Mouse (Mus musculus) inflammation-experienced regulatory T-cells (primary cell): ENCODE results near the gene Clec3b. TPM values are rescaled to one million over a fixed set of nuclear protein-coding genes. Genes with fewer than 3 reads are reported as not detected.

Experiments used
- polyA plus RNA-seq, 2 experiments: library from polyadenylated mRNA; unstranded; fragments of 100-300 nt; shearing (Covaris generic); gene quantifications; one replicate each; pipeline ENCODE4 v1.2.1; 2017

Gene Clec3b
- polyA plus RNA-seq: 1 to 10 TPM in 1 of 2 experiments, under 1 TPM in 1; 0.48 to 1.2 TPM

DNA sequence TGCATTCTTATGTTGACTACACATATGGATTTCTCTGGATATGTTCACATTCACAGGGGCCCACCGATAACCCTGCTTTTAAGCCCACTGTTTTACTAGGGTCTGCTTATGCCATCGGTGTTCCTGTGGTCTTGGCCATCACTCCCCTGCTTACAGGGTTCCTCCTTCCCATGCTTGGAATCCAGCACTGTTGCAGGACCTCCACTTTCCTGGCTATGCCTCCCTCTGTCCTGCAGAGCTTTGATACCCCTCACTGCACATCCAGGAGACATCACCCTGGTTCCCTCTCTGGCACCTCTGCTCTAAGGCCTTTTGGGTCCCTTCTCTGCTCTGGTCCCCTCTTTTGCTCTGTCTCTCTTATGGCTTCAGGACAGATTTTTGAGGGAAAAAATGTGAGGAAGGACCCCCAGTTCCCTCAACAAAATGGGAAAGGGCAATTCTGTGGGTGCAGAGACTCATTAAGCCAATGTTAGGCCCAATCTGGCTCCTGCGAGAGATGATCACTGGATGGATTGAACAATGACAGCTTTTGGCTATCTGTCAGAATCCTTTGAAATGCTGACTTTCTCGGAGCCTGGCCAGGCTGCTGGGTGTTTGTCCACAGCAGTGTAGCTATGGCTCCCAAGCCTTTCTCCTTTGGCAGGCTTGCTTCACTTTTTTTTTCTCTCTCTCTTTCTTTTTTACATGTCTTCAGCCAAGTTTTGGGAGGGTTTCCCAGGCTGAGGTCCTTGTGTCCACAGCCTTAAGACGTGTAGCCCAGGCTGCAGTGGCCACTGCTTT, at the start of gene Clec3b:
Clec3b (plus strand) TSS at position 706 of the 780 bp plus-strand sequence.

DNA sequence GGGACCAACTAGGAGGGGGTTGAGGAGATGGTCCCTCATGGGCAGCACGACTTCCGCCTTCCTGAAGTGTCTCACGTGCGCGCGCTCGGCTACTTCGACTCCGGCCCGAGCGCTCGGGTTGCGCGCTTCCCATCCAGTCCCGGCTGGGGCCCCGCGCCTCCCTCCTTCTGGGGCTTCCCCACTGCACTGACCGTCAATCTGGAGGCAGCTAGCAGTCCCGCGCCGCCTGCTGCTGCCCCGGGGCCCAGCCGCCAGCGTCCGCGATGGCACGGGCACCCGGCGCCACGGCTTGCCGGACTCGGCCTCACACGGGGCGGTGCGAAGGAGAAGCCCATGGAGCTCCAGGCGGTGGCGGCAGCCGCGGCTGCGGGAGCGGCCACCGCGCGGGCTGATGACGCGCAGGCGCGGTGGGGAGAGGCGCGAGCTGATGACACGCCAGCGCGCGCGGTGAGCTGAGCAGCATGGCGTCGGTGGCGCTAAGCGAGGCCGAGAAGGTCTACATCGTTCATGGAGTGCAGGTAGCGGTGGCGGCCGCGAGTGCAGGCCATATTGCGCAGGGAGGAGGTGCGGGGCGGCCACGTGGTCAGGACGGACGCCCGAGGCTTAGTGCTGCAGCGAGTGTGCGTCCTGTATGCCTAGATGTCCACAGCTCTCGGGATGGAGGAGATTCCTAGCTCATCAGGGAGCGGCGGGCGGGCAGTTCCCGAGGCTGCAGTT, 37.8 kb upstream of the Clec3b start, which contains the start of the genes Zdhhc3 and Exosc7:
Zdhhc3 (minus strand) TSS at position 401 of the 717 bp plus-strand sequence.
Exosc7 (plus strand) TSS at position 411 of the 717 bp plus-strand sequence.

Other genes with a start within 250 kb of the Clec3b start
- not detected for gene Zfp105, start 227.9 kb upstream of the Clec3b start, polyA plus RNA-seq
- gene 1110059G10Rik, start 199.9 kb upstream of the Clec3b start, polyA plus RNA-seq: 10 to 100 TPM; 28.2 to 36.6 TPM
- 1 to 10 TPM; 4.9 to 7.1 TPM for gene Kif15, start 199.9 kb upstream of the Clec3b start, polyA plus RNA-seq
- gene Tmem42, start 129.6 kb upstream of the Clec3b start, polyA plus RNA-seq: 10 to 100 TPM; 30.8 to 33.6 TPM
- 1 to 10 TPM in 1 of 2 experiments, under 1 TPM in 1; 0.80 to 5.8 TPM for gene Tgm4, start 116.2 kb upstream of the Clec3b start, polyA plus RNA-seq
- gene Zdhhc3, start 37.7 kb upstream of the Clec3b start, polyA plus RNA-seq: 10 to 100 TPM; 64.8 to 69.8 TPM
- gene Exosc7, start 37.7 kb upstream of the Clec3b start, polyA plus RNA-seq: 10 to 100 TPM; 83.1 to 95.3 TPM
- gene Cdcp1, start 65.1 kb downstream of the Clec3b start, polyA plus RNA-seq: 1 to 10 TPM in 1 of 2 experiments, not detected in 1; 3.3 TPM
- gene Tmem158, start 109.8 kb downstream of the Clec3b start, polyA plus RNA-seq: 10 to 100 TPM; 12.7 to 35.7 TPM
- 100 to 1,000 TPM; 245 to 283 TPM for gene Lars2, start 216.0 kb downstream of the Clec3b start, polyA plus RNA-seq